Mouse (Mus musculus) liver, embryonic 11.5 days (tissue): ENCODE data around the gene Ppp4r4. TPM values are rescaled to one million over a fixed set of nuclear protein-coding genes. Genes with fewer than 3 reads are reported as not detected.
"Not testable (repeated sequence)": the region's sequence is repeated elsewhere in the genome, so short reads cannot be mapped to it uniquely, and the experiment has no call there.

Experiments used
- ATAC-seq: fragments of 200-750 bp; cut with Nextera tagmentation; replicated peaks from 2 replicates; pipeline ENCODE4 v1.8.0; 2017; ENCODE audit warnings: moderate number of reproducible peaks, mild to moderate bottlenecking, moderate TSS enrichment, moderate library complexity; ENCODE audit not compliant: low FRiP score
- DNase-seq: peaks from one replicate; pipeline ENCODE4 v3.0.0-alpha.2; 2017; ENCODE audit warnings: low spot score
- H3K27ac ChIP-seq: fragments of 300-500 bp; sonication (generic); 2 replicates; pipeline ENCODE4 v1.5.1; 2014; ENCODE audit warnings: mild to moderate bottlenecking, low read depth, low read length, control low read depth
- H3K27me3 ChIP-seq: fragments of 300-500 bp; sonication (generic); replicated peaks from 2 replicates; pipeline ENCODE4 v1.6.1; 2014; ENCODE audit warnings: low read length, mixed read lengths; ENCODE audit not compliant: control insufficient read depth, insufficient read depth
- H3K36me3 ChIP-seq: fragments of 300-500 bp; sonication (generic); 2 replicates; pipeline ENCODE4 v1.6.1; 2014; ENCODE audit warnings: mild to moderate bottlenecking, low read length, moderate library complexity, mixed read lengths; ENCODE audit not compliant: control insufficient read depth, insufficient read depth
- H3K4me1 ChIP-seq: fragments of 300-500 bp; sonication (generic); replicated peaks from 2 replicates; pipeline ENCODE4 v1.6.1; 2014; ENCODE audit warnings: low read length, mixed read lengths; ENCODE audit not compliant: control insufficient read depth, insufficient read depth
- H3K4me2 ChIP-seq: fragments of 300-500 bp; sonication (generic); 2 replicates; pipeline ENCODE4 v1.6.1; 2014; ENCODE audit warnings: mild to moderate bottlenecking, control low read depth, moderate library complexity
- H3K4me3 ChIP-seq: fragments of 300-500 bp; sonication (generic); 2 replicates; pipeline ENCODE4 v1.5.1; 2014; ENCODE audit warnings: low read depth, low read length, control low read depth
- H3K9ac ChIP-seq: fragments of 300-500 bp; sonication (generic); 2 replicates; pipeline ENCODE4 v1.6.1; 2014; ENCODE audit warnings: low read depth, low read length, control low read depth
- H3K9me3 ChIP-seq: fragments of 300-500 bp; sonication (generic); 2 replicates; pipeline ENCODE4 v1.6.1; 2016; ENCODE audit warnings: low read length, inconsistent platforms, mixed read lengths; ENCODE audit not compliant: control insufficient read depth
- WGBS: fragments of 180-500 bp; shearing (Covaris S2); extraction: QIAGEN DNeasy Blood & Tissue Kit; methylation state at CpG from one replicate; pipeline ENCODE4 v1.1.7; 2014; 5-methylcytosine and 5-hydroxymethylcytosine counted together
- polyA plus RNA-seq: library from polyadenylated mRNA; unstranded; fragments of >200 nt; fragmentation: Nextera tagmentation; extraction: Ambion mirVana; gene quantifications from 2 replicates; pipeline ENCODE4 v1.2.1, GENCODE M21; 2014

The Ppp4r4 gene
- polyA plus RNA-seq, 1 experiment from 2014 or later, result 3.2 TPM

GRCm38 (mm10) chr12:103655123-103656044 lies 123.3 kb downstream of the Ppp4r4 start:
- peak overlapping the region; percentile 57 for H3K4me2 ChIP-seq
- ATAC-seq (peak; percentile 47; the same call in 1 of the 2 replicates), DNase-seq (no peak)
- H3K4me1 ChIP-seq, result no peaks in the 10 kb centered on the region
- peak overlapping the region; percentile 60; the same call in 1 of the 2 replicates for H3K27ac ChIP-seq
- no peaks in the 10 kb centered on the region for H3K27me3 ChIP-seq
- 73% methylated on average over 7 of the region's 7 CpGs for WGBS
- H3K4me3 ChIP-seq, result peak overlapping the region; percentile 40
- H3K36me3 ChIP-seq, result no peaks in the 10 kb centered on the region
- no peak overlapping the region for H3K9ac ChIP-seq
- H3K9me3 ChIP-seq, result no peaks in the 10 kb centered on the region

GRCm38 (mm10) chr12:103656848-103657626 lies 125.0 kb downstream of the Ppp4r4 start, which contains the start of gene Serpina6:
TSS of gene Serpina6 (minus strand) at chr12:103657212.
- 0 out of 2 replicates have a peak, but pooled peaks have one; percentile 16 for ATAC-seq
- 64% methylated on average over 9 of the region's 9 CpGs for WGBS
- Histone ChIP-seq H3K27me3 (no peaks in the 10 kb centered on the region), H3K36me3 (no peaks in the 10 kb centered on the region), H3K27ac (peak within 1 kb of the TSS; percentile 60), H3K4me1 (no peaks in the 10 kb centered on the region), H3K4me2 (peak within 1 kb of the TSS; percentile 57), H3K9ac (peak within 1 kb of the TSS; percentile 62), H3K4me3 (peak within 1 kb of the TSS; percentile 40), H3K9me3 (no peaks in the 10 kb centered on the region)
- no peak for DNase-seq

GRCm38 (mm10) chr12:103657991-103658390 lies 125.9 kb downstream of the Ppp4r4 start:
- ATAC-seq (no peak), DNase-seq (no peak)
- Histone ChIP-seq H3K4me1 (no peaks in the 10 kb centered on the region), H3K27me3 (no peaks in the 10 kb centered on the region), H3K4me2 (no peak overlapping the region), H3K27ac (peak overlapping the region; percentile 38; the same call in 1 of the 2 replicates), H3K4me3 (no peak overlapping the region), H3K9me3 (no peaks in the 10 kb centered on the region), H3K36me3 (no peaks in the 10 kb centered on the region), H3K9ac (no peak overlapping the region)
- WGBS, result 76% methylated on average over 10 of the region's 10 CpGs

- DNase-seq (no peak), ATAC-seq (no peak)
- no peak overlapping the region for H3K4me2 ChIP-seq
- no peak overlapping the region for H3K4me3 ChIP-seq
- H3K36me3 ChIP-seq, result no peaks in the 10 kb centered on the region
- no peaks in the 10 kb centered on the region for H3K27me3 ChIP-seq
- 76% methylated on average over 2 of the region's 2 CpGs for WGBS
- no peaks in the 10 kb centered on the region for H3K4me1 ChIP-seq
- H3K9me3 ChIP-seq, result no peaks in the 10 kb centered on the region
- no peak overlapping the region for H3K27ac ChIP-seq
- H3K9ac ChIP-seq, result no peak overlapping the region
These were observed 127.1 kb downstream of the Ppp4r4 start for GRCm38 (mm10) chr12:103659171-103659570.

GRCm38 (mm10) chr12:103660076-103660475 lies 128.0 kb downstream of the Ppp4r4 start:
- no peaks in the 10 kb centered on the region for H3K27me3 ChIP-seq
- H3K4me1 ChIP-seq, result no peaks in the 10 kb centered on the region
- no peaks in the 10 kb centered on the region for H3K36me3 ChIP-seq
- no peak overlapping the region for H3K9ac ChIP-seq
- H3K4me2 ChIP-seq, result no peak overlapping the region
- ATAC-seq (no peak), DNase-seq (no peak)
- H3K4me3 ChIP-seq, result no peak overlapping the region
- H3K27ac ChIP-seq, result no peak overlapping the region
- 77% methylated on average over 5 of the region's 5 CpGs for WGBS
- no peaks in the 10 kb centered on the region for H3K9me3 ChIP-seq

GRCm38 (mm10) chr12:103662053-103662452 lies 130.0 kb downstream of the Ppp4r4 start:
- H3K4me3 ChIP-seq, H3K4me1 ChIP-seq, DNase-seq, H3K36me3 ChIP-seq, H3K4me2 ChIP-seq, H3K27ac ChIP-seq, H3K27me3 ChIP-seq, H3K9me3 ChIP-seq, H3K9ac ChIP-seq: not testable (repeated sequence)
- ATAC-seq, result 0 out of 2 replicates have a peak, but pooled peaks have one; percentile 26

Other genes starting within 250 kb of the Ppp4r4 start
- gene Fam181a, start 221.3 kb upstream of the Ppp4r4 start, polyA plus RNA-seq, result not detected in 2 replicates
- gene Asb2, start 176.3 kb upstream of the Ppp4r4 start, polyA plus RNA-seq, result 1.2 and 2.8 TPM in 2 replicates
- 15.9 and 20.2 TPM in 2 replicates for gene Otub2, start 143.6 kb upstream of the Ppp4r4 start, polyA plus RNA-seq
- 0.25 and 0.80 TPM in 2 replicates for gene 9330161L09Rik, start 124.5 kb upstream of the Ppp4r4 start, polyA plus RNA-seq
- gene Ddx24, start 106.5 kb upstream of the Ppp4r4 start, polyA plus RNA-seq, result 94.0 and 97.0 TPM in 2 replicates
- 6.6 and 6.8 TPM in 2 replicates for gene Ifi27, start 98.1 kb upstream of the Ppp4r4 start, polyA plus RNA-seq
- gene Ifi27l2a, start 88.6 kb upstream of the Ppp4r4 start, polyA plus RNA-seq, result 1.2 and 1.5 TPM in 2 replicates
- not detected in 2 replicates for gene Ifi27l2b, start 75.1 kb upstream of the Ppp4r4 start, polyA plus RNA-seq
- 21.2 and 21.8 TPM in 2 replicates for gene Serpina10, start 99.2 kb downstream of the Ppp4r4 start, polyA plus RNA-seq
- 847 and 933 TPM in 2 replicates for gene Serpina6, start 124.9 kb downstream of the Ppp4r4 start, polyA plus RNA-seq
- gene Serpina16, start 143.9 kb downstream of the Ppp4r4 start, polyA plus RNA-seq, result not detected in 2 replicates
- 0.16 and 0.17 TPM in 2 replicates for gene Serpina1f, start 163.2 kb downstream of the Ppp4r4 start, polyA plus RNA-seq
- gene Serpina1d, start 241.3 kb downstream of the Ppp4r4 start, polyA plus RNA-seq, result 51.9 and 59.9 TPM in 2 replicates